Mouse (Mus musculus) retina, adult 2 months (tissue): ENCODE data around the gene Cox7a2l.

ENCODE experiments used
- DNase-seq: peaks from one replicate; pipeline ENCODE4 v3.0.0-alpha.2; 2012; ENCODE audit warnings: low read depth, low spot score

The Cox7a2l gene

GRCm38 (mm10) chr17:83453587-83453986 is 63.5 kb downstream of the Cox7a2l start:
- DNase-seq, result no peak

- DNase-seq, result no peak
These were observed 64.7 kb downstream of the Cox7a2l start for GRCm38 (mm10) chr17:83452451-83452850.
